Mouse (Mus musculus): Measurements from ENCODE around the gene Atad5. TPM values are rescaled to one million over a fixed set of nuclear protein-coding genes. Genes with fewer than 3 reads are reported as not detected.

Atad5 gene
- 5.3 and 5.6 TPM in 2 replicates for polyA plus RNA-seq (2014; fragmentation: Nextera tagmentation; extraction: Ambion mirVana)

DNA sequence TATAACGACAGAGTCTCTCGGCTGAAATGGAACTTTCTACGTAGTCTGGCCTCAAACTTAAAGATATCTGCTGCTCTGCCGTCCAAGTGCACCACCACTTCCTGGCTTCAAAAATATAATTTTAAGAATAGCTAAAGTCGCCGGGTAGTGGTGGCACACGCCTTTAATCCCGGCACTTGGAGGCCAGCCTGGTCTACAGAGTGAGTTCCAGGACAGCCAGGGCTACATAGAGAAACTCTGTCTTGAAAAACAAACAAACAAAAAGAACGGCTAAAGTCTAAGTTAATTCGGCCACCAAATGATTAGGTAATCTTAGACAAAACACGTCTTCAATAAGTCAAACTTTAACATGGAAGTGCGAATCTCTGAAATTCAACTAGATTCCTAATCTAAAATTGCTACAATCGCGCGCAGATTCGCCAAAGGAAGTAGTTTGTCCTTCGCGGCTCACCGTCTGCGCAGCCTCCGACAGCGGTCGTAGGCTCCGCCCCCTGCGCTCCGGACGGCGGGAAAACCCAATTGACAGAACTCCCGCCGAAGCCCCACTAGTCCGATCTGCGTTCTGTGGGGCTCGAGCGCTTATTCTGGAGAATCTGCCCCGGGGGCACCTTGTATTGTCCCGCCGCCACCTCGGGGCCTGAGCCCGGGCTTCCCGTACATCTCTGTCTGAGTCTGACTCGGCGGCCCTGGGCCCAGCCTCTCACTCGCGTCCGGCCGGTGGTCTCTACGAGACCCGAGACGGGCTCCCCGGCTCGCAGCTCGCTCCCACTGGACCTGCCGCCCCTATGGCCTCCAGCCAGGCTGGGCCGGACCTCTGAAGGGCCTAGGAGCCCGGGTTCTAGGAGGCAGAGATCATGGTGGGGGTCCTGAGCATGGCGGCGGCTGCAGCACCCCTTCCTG is at the start of gene Atad5:
Gene Atad5 (plus strand): TSS at position 484 of the 900 bp plus-strand sequence.
- peak within 1 kb of the TSS; percentile 98 for H3K9ac ChIP-seq (ENCODE audit: low read length)
- peak within 1 kb of the TSS; percentile 89 to 99 for H3K4me3 ChIP-seq (ENCODE audit: control insufficient read depth in 1 of 2, insufficient read depth in 1 of 2, low read depth in 1 of 2, low read length in 2 of 2)
- H3K27ac ChIP-seq (replicated peaks in 1 of 2; ENCODE audit: control insufficient read depth in 1 of 2, insufficient read depth in 1 of 2, low read depth in 2 of 2, low read length in 2 of 2), result peak within 1 kb of the TSS in 1 of 2 experiments; percentile 72; a peak in 2 of 4 replicates
- H3K27me3 ChIP-seq (ENCODE audit: control insufficient read depth, insufficient read depth, low read length), result no peaks in the 10 kb centered on the region
- H3K4me1 ChIP-seq (ENCODE audit: control insufficient read depth in 2 of 2, insufficient read depth in 2 of 2, low read length in 2 of 2), result peaks cover 0 to 10% of the 10 kb centered on the region in 2 experiments; a peak in 1 of 4 replicates
- peak; percentile 80; the same call in 1 of the 2 replicates for ATAC-seq (ENCODE audit: insufficient number of reproducible peaks, insufficient read depth, low FRiP score, low read depth)
- 4% methylated on average over 57 of the region's 57 CpGs for WGBS
- H3K36me3 ChIP-seq (ENCODE audit: control insufficient read depth, insufficient read depth, low read length), result no peaks in the 10 kb centered on the region
- peak within 1 kb of the TSS; percentile 86 for H3K4me2 ChIP-seq (ENCODE audit: low read length)
- H3K9me3 ChIP-seq (ENCODE audit: control insufficient read depth, low read length), result no peaks in the 10 kb centered on the region

DNA sequence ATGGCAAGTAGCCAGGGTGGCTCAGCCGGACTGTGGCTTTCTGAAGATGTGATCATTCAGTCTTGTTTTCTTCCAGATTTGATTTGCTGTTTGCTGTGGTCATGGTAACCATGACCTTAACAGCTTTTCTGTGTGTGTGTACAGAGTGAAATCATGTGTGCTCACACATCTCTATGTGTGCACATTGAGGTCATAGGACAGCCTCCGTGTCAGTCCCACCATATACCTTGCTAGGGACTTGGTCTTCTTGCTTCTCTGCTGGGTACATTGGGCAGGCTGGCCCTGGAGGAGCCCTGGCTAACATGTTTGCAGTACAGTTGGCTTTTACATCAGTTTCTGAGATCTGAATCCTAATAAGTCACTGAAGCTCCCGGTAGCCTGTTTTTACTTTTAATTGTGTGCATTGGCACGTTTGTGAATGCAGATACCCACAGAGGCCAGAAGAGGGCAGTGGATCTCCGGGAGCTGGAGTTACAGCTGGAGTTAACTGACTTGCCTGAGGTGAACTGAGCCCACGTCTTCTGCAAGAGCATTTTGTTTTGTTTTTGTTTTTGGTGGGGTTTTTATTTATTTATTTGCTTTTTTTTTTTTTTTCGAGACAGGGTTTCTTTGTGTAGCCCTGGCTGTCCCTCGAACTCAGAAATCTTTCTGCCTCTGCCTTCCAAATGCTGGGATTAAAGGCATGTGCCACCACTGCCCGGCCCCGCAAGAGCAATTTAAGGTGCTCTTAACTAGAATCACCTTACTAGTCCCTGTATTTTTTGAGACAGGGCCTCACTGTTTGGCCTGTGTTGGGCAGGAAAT is 46.4 kb upstream of the Atad5 start:
- no peak for ATAC-seq (ENCODE audit: insufficient number of reproducible peaks, insufficient read depth, low FRiP score, low read depth)
- Histone ChIP-seq H3K9me3 (ENCODE audit: control insufficient read depth, low read length) (no peaks in the 10 kb centered on the region), H3K4me1 (ENCODE audit: control insufficient read depth in 2 of 2, insufficient read depth in 2 of 2, low read length in 2 of 2) (peaks cover 0 to 5% of the 10 kb centered on the region in 2 experiments; a peak in 2 of 4 replicates), H3K27ac (replicated peaks in 1 of 2; ENCODE audit: control insufficient read depth in 1 of 2, insufficient read depth in 1 of 2, low read depth in 2 of 2, low read length in 2 of 2) (no peak overlapping the region), H3K27me3 (ENCODE audit: control insufficient read depth, insufficient read depth, low read length) (no peaks in the 10 kb centered on the region), H3K36me3 (ENCODE audit: control insufficient read depth, insufficient read depth, low read length) (peaks cover 24% of the 10 kb centered on the region), H3K9ac (ENCODE audit: low read length) (no peak overlapping the region), H3K4me3 (ENCODE audit: control insufficient read depth in 1 of 2, insufficient read depth in 1 of 2, low read depth in 1 of 2, low read length in 2 of 2) (no peak overlapping the region), H3K4me2 (ENCODE audit: low read length) (no peak overlapping the region)
- 59% methylated on average over 10 of the region's 10 CpGs for WGBS

DNA sequence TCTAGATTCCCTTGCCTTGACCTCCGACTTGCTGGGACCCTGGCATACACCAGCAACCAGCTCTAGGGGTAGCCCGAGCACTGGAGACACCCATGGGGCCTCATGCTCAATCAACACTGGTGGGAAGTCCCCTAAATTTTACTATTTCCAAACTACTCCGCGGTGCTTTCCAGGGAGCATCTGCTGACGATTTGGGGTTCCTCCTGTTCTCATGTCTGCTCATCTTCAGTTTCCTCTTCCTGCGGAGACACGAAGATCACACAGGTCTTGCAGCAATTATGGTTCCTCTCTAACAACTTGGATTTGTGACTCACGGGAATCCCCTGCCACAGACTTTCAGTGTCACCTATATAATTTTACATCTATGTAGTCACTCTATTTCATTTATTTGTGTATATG is 45.8 kb upstream of the Atad5 start:
- Histone ChIP-seq H3K4me1 (ENCODE audit: control insufficient read depth in 2 of 2, insufficient read depth in 2 of 2, low read length in 2 of 2) (peaks cover 0 to 5% of the 10 kb centered on the region in 2 experiments; a peak in 2 of 4 replicates), H3K4me3 (ENCODE audit: control insufficient read depth in 1 of 2, insufficient read depth in 1 of 2, low read depth in 1 of 2, low read length in 2 of 2) (no peak overlapping the region), H3K27ac (replicated peaks in 1 of 2; ENCODE audit: control insufficient read depth in 1 of 2, insufficient read depth in 1 of 2, low read depth in 2 of 2, low read length in 2 of 2) (no peak overlapping the region), H3K36me3 (ENCODE audit: control insufficient read depth, insufficient read depth, low read length) (peaks cover 30% of the 10 kb centered on the region), H3K4me2 (ENCODE audit: low read length) (no peak overlapping the region), H3K9ac (ENCODE audit: low read length) (no peak overlapping the region), H3K9me3 (ENCODE audit: control insufficient read depth, low read length) (no peaks in the 10 kb centered on the region), H3K27me3 (ENCODE audit: control insufficient read depth, insufficient read depth, low read length) (no peaks in the 10 kb centered on the region)
- 85% methylated on average over 8 of the region's 8 CpGs for WGBS
- no peak for ATAC-seq (ENCODE audit: insufficient number of reproducible peaks, insufficient read depth, low FRiP score, low read depth)

DNA sequence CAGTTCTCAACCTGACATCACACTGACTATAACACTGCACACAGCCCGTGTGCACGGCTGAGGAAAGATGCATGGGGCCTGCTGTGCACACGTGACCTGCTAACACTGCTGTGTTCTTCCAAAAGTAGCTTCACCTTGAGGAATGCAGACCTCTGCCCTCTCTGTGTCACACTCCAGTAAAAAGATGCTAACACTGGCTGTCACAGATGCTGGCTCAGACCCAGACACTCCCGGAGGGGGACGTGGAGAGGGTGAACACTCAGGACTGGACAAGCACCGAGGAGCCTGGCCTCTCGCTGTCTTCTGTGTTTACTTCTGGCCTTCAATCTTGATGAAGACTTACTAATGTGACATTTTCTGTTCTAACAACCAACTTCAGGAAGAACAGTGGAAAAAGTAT is 42.3 kb upstream of the Atad5 start:
- peaks cover 35% of the 10 kb centered on the region for H3K36me3 ChIP-seq (ENCODE audit: control insufficient read depth, insufficient read depth, low read length)
- ATAC-seq (ENCODE audit: insufficient number of reproducible peaks, insufficient read depth, low FRiP score, low read depth), result peak; percentile 25; the same call in 1 of the 2 replicates
- no peak overlapping the region for H3K4me3 ChIP-seq (ENCODE audit: control insufficient read depth in 1 of 2, insufficient read depth in 1 of 2, low read depth in 1 of 2, low read length in 2 of 2)
- no peak overlapping the region for H3K4me2 ChIP-seq (ENCODE audit: low read length)
- H3K9ac ChIP-seq (ENCODE audit: low read length), result no peak overlapping the region
- no peaks in the 10 kb centered on the region for H3K9me3 ChIP-seq (ENCODE audit: control insufficient read depth, low read length)
- H3K4me1 ChIP-seq (ENCODE audit: control insufficient read depth in 2 of 2, insufficient read depth in 2 of 2, low read length in 2 of 2), result peaks cover 7 to 17% of the 10 kb centered on the region in 2 experiments
- WGBS, result 53% methylated on average over 7 of the region's 7 CpGs
- H3K27ac ChIP-seq (replicated peaks in 1 of 2; ENCODE audit: control insufficient read depth in 1 of 2, insufficient read depth in 1 of 2, low read depth in 2 of 2, low read length in 2 of 2), result 0 out of 4 replicates have a peak overlapping the region, but pooled peaks have one; percentile 0 to 37
- H3K27me3 ChIP-seq (ENCODE audit: control insufficient read depth, insufficient read depth, low read length), result no peaks in the 10 kb centered on the region

DNA sequence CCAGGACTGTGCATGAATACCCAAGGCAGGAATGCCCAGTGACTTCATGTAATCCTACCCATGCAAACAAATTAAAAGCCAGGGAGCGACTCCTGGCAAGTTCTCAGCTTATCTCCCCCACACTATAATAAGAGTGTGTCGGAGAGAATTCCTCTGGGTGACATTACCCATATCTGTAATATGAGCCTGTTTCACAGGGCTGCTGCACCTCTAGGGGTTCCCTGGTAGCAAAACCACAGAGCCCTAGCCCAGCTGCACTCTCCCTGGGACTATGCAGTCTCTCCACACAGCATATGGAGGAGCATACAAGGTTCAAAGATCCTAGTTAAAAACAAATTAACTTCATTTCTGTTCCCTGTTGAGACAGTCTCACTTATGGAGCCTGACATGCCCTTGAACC is 39.1 kb upstream of the Atad5 start:
- peak overlapping the region; percentile 22; the same call in 1 of the 2 replicates for H3K9ac ChIP-seq (ENCODE audit: low read length)
- peaks cover 45% of the 10 kb centered on the region for H3K36me3 ChIP-seq (ENCODE audit: control insufficient read depth, insufficient read depth, low read length)
- peak overlapping the region; percentile 83 to 85 for H3K27ac ChIP-seq (replicated peaks in 1 of 2; ENCODE audit: control insufficient read depth in 1 of 2, insufficient read depth in 1 of 2, low read depth in 2 of 2, low read length in 2 of 2)
- H3K27me3 ChIP-seq (ENCODE audit: control insufficient read depth, insufficient read depth, low read length), result no peaks in the 10 kb centered on the region
- peak; percentile 81; the same call in 1 of the 2 replicates for ATAC-seq (ENCODE audit: insufficient number of reproducible peaks, insufficient read depth, low FRiP score, low read depth)
- no peaks in the 10 kb centered on the region for H3K9me3 ChIP-seq (ENCODE audit: control insufficient read depth, low read length)
- peaks cover 11 to 33% of the 10 kb centered on the region in 2 experiments for H3K4me1 ChIP-seq (ENCODE audit: control insufficient read depth in 2 of 2, insufficient read depth in 2 of 2, low read length in 2 of 2)
- H3K4me2 ChIP-seq (ENCODE audit: low read length), result peak overlapping the region; percentile 19; the same call in 1 of the 2 replicates
- H3K4me3 ChIP-seq (ENCODE audit: control insufficient read depth in 1 of 2, insufficient read depth in 1 of 2, low read depth in 1 of 2, low read length in 2 of 2), result no peak overlapping the region
- 22% methylated on average over 2 of the region's 2 CpGs for WGBS

DNA sequence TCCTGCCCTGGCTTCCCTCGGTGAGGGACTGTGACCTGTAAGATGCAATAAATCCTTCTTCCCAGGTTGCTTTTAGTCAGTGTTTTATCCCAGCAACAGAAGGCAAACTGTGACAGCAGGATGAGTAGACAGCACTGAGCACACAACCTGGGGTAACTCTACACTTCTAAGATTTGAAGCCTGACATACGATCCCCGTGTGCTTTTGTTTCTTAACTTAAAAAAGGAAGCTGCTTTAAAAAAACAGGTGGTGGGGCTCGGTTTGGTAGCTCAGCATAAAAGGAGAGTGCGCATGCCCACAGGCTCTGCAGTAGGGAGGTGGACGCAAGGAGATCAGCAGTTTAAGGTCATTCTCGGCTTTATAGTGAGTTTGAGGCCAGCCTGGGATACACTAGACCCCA is 36.7 kb upstream of the Atad5 start:
- Histone ChIP-seq H3K27ac (replicated peaks in 1 of 2; ENCODE audit: control insufficient read depth in 1 of 2, insufficient read depth in 1 of 2, low read depth in 2 of 2, low read length in 2 of 2) (no peak overlapping the region), H3K9me3 (ENCODE audit: control insufficient read depth, low read length) (no peaks in the 10 kb centered on the region), H3K4me1 (ENCODE audit: control insufficient read depth in 2 of 2, insufficient read depth in 2 of 2, low read length in 2 of 2) (peaks cover 11 to 33% of the 10 kb centered on the region in 2 experiments), H3K9ac (ENCODE audit: low read length) (no peak overlapping the region), H3K27me3 (ENCODE audit: control insufficient read depth, insufficient read depth, low read length) (no peaks in the 10 kb centered on the region), H3K4me2 (ENCODE audit: low read length) (no peak overlapping the region), H3K36me3 (ENCODE audit: control insufficient read depth, insufficient read depth, low read length) (peaks cover 57% of the 10 kb centered on the region), H3K4me3 (ENCODE audit: control insufficient read depth in 1 of 2, insufficient read depth in 1 of 2, low read depth in 1 of 2, low read length in 2 of 2) (no peak overlapping the region)
- WGBS, result 86% methylated on average over 7 of the region's 7 CpGs
- ATAC-seq (ENCODE audit: insufficient number of reproducible peaks, insufficient read depth, low FRiP score, low read depth), result no peak

DNA sequence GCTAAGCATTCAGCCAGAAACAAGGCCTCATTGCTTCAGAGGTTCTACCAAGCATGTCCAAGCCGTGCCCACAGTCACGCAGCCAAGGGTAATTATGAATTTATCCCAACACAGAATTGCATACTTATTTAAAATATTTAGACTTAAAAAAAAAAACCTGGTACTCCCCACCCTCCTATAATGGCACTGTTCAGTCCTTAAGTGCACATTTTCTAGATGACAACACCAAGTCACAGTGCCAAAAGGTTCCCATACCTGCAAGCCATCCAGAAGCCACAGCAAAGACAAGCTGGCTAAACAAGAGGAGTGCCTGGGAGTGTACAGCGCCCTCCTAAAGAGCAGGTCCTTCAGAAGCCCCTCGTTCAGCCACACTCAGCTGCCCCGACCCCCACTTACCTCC is 36.0 kb upstream of the Atad5 start:
- Histone ChIP-seq H3K27me3 (ENCODE audit: control insufficient read depth, insufficient read depth, low read length) (no peaks in the 10 kb centered on the region), H3K9me3 (ENCODE audit: control insufficient read depth, low read length) (no peaks in the 10 kb centered on the region), H3K4me1 (ENCODE audit: control insufficient read depth in 2 of 2, insufficient read depth in 2 of 2, low read length in 2 of 2) (peaks cover 11 to 33% of the 10 kb centered on the region in 2 experiments), H3K27ac (replicated peaks in 1 of 2; ENCODE audit: control insufficient read depth in 1 of 2, insufficient read depth in 1 of 2, low read depth in 2 of 2, low read length in 2 of 2) (no peak overlapping the region), H3K4me3 (ENCODE audit: control insufficient read depth in 1 of 2, insufficient read depth in 1 of 2, low read depth in 1 of 2, low read length in 2 of 2) (no peak overlapping the region), H3K9ac (ENCODE audit: low read length) (no peak overlapping the region), H3K4me2 (ENCODE audit: low read length) (no peak overlapping the region), H3K36me3 (ENCODE audit: control insufficient read depth, insufficient read depth, low read length) (peaks cover 57% of the 10 kb centered on the region)
- WGBS, result 79% methylated on average over 5 of the region's 5 CpGs
- ATAC-seq (ENCODE audit: insufficient number of reproducible peaks, insufficient read depth, low FRiP score, low read depth), result no peak
